Mouse (Mus musculus) kidney, adult 8-10 months (tissue): Measurements from ENCODE around the gene Tom1l2.

Experiments
- DNase-seq, 2 experiments: peaks; one replicate each; pipeline ENCODE4 v3.0.0; 2022

Tom1l2 gene

GRCm38 (mm10) chr11:60225874-60226273, 126.8 kb downstream of the Tom1l2 start:
- no peak for DNase-seq

GRCm38 (mm10) chr11:60224676-60225075, 128.0 kb downstream of the Tom1l2 start:
- DNase-seq, result no peak

GRCm38 (mm10) chr11:60222469-60223236, 130.1 kb downstream of the Tom1l2 start, which contains the start of gene Srebf1:
Gene Srebf1, minus strand, starts transcription at chr11:60222581.
- peak; percentile 81 to 86 for DNase-seq

GRCm38 (mm10) chr11:60222085-60222468, 130.6 kb downstream of the Tom1l2 start:
- no peak for DNase-seq

GRCm38 (mm10) chr11:60221425-60221824, 131.3 kb downstream of the Tom1l2 start:
- no peak for DNase-seq

- peak; percentile 88 to 95 for DNase-seq
These were observed 132.4 kb downstream of the Tom1l2 start for GRCm38 (mm10) chr11:60220291-60220804.

- DNase-seq, result no peak
These were observed 133.1 kb downstream of the Tom1l2 start for GRCm38 (mm10) chr11:60219609-60220008.

- DNase-seq, result no peak
These were observed 135.2 kb downstream of the Tom1l2 start for GRCm38 (mm10) chr11:60217467-60217866.

- no peak for DNase-seq
These were observed 136.0 kb downstream of the Tom1l2 start for GRCm38 (mm10) chr11:60216671-60217070.

- no peak for DNase-seq
These were observed 139.4 kb downstream of the Tom1l2 start for GRCm38 (mm10) chr11:60213266-60213665.

- DNase-seq, result no peak
These were observed 140.9 kb downstream of the Tom1l2 start for GRCm38 (mm10) chr11:60211761-60212160.

GRCm38 (mm10) chr11:60211152-60211551, 141.6 kb downstream of the Tom1l2 start:
- DNase-seq, result no peak

- peak; percentile 96 for DNase-seq
These were observed 142.4 kb downstream of the Tom1l2 start for GRCm38 (mm10) chr11:60210305-60210724.

- DNase-seq, result no peak
These were observed 142.8 kb downstream of the Tom1l2 start for GRCm38 (mm10) chr11:60209933-60210249.

GRCm38 (mm10) chr11:60209217-60209932, 143.3 kb downstream of the Tom1l2 start:
- peak; percentile 80 to 86 for DNase-seq

GRCm38 (mm10) chr11:60208712-60209111, 144.0 kb downstream of the Tom1l2 start:
- DNase-seq, result no peak

- peak in 1 of 2 experiments; percentile 36 for DNase-seq
These were observed 144.5 kb downstream of the Tom1l2 start for GRCm38 (mm10) chr11:60208201-60208600.

GRCm38 (mm10) chr11:60206207-60206606, 146.5 kb downstream of the Tom1l2 start:
- no peak for DNase-seq

GRCm38 (mm10) chr11:60205026-60205425, 147.7 kb downstream of the Tom1l2 start:
- DNase-seq, result no peak

- no peak for DNase-seq
These were observed 149.7 kb downstream of the Tom1l2 start for GRCm38 (mm10) chr11:60202710-60203638.

- DNase-seq, result no peak
These were observed 152.3 kb downstream of the Tom1l2 start for GRCm38 (mm10) chr11:60200384-60200783.

GRCm38 (mm10) chr11:60199702-60200184, 153.0 kb downstream of the Tom1l2 start:
- DNase-seq, result peak; percentile 81 to 95

- no peak for DNase-seq
These were observed 154.1 kb downstream of the Tom1l2 start for GRCm38 (mm10) chr11:60198651-60199050.
